Mouse (Mus musculus): ENCODE measurements around the gene C87436.
A peak's percentile ranks its signal among the peaks of the same experiment; 100 is the strongest.

The C87436 gene

GRCm38 (mm10) chr6:86438272-86439118 lies at the start of gene C87436:
TSS of gene C87436 (plus strand) at chr6:86438374.
- DNase-seq: peak; percentile 94 to 95

DNA sequence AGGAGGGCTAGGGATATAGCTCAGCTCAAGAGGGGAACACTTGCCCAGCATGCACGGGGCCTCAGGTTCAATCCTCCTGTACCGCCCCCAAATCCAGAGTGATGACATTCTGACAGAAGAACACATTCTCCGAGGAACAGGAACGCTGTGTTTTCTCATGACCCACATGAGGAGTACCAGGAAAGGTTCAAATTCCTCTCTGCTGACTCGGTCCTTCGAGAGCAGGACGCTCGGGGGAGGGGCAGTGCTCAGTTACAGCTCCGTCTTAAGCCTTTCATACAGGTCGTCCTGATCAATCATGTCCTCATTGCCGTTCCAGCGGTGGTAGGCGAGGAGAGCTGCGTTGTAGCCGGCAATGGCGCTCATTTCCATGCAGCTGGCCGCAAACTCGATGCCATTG lies 49.7 kb upstream of the C87436 start:
- DNase-seq: no peak

DNA sequence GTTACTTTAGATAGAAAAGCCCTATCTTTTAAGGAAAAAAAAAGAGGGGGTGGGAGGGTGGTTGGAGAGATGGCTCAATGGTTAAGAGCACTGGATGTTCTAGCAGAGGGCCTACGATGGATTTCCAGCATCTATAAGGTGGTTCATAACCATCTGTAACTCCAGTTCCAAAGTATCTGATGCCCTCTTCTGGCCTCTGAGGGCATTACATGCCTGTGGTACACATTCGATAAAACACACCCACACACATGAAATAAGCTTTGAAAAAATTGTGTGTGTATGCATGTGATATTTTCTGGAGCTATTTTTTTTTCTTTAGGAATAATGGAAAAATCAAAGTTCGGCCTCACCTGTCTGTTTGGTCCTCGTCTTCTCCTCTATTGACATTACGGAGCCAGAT lies 46.8 kb upstream of the C87436 start:
- no peak for DNase-seq

GRCm38 (mm10) chr6:86393187-86393586 lies 45.0 kb upstream of the C87436 start:
- no peak for DNase-seq

DNA sequence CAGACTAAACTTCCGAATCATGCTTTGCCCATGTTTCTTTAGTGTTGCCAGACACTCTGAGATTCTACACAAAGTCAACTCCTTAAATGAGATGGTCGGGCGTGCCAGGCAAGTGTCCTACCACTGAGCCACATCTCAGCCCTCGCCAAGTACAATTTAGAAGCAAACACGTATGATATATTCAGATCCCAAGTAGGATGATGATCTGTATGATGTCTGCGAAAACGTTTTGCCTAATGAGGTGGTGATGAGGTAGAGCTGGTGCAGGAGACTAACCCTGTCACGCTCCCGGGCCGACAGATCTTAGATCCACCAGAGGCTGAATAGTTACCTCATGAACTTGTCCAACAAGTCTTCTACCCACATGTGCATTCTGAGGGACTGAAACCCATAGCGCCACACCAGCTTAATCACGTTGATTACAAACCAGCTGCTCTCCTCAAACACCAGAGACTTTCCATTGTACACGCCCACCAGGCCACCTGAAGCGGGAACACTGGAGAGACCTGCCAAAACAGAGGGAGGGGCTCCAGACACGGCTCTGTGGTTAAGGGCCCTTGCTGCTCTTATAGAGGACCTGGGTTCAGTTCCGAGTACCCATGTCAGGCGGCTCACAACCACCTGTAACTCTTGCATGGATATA lies 44.0 kb upstream of the C87436 start:
- DNase-seq: no peak

- no peak for DNase-seq
These were observed 43.2 kb upstream of the C87436 start for GRCm38 (mm10) chr6:86395021-86395420.

DNA sequence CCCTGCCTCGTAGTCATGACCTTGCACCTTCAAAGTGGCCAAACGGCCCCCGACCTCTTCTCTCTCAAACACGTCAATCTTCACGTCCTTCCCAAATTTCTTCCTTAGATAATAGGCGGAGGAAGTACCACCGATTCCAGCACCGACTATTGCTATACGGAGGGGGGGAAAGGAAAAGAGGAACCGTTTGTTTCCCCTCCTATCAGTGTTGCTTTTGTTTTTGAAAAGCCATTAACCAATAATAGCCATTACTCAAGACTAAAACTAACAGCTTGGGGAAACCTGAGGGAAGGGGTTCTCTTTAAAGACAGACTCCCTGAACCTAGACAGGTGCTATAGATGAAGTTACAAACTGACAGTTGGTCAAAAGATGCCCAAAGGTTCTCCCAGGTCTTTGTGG lies 42.2 kb upstream of the C87436 start:
- no peak for DNase-seq

- DNase-seq: peak; percentile 86 to 89
These were observed 41.5 kb upstream of the C87436 start, which contains the start of gene Pcyox1 for GRCm38 (mm10) chr6:86396581-86397256. TSS of gene Pcyox1 (minus strand) at chr6:86397154.

GRCm38 (mm10) chr6:86397257-86397980 lies 40.8 kb upstream of the C87436 start:
- DNase-seq: no peak

DNA sequence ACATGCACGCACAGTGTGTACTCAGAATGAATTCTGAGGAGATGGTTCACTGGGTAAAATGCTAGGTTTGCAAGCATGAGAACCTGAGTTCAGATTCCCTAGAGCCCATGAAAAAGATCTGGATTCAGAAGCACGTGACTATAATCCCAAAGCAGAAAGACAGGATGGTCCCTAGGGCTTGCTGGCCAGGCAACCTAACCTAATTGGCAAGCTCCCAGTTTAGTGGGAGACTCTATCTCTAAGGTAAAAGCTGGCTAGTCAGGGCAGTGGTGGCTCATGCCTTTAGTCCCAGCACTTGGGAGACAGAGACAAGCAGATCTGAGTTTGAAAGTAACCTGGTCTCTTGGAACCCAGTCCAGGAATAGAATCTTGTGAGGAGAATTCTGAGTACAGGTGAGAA lies 39.2 kb upstream of the C87436 start:
- DNase-seq: no peak

- peak in 1 of 2 experiments; percentile 13 for DNase-seq
These were observed 38.2 kb upstream of the C87436 start for GRCm38 (mm10) chr6:86399995-86400394.

- DNase-seq: peak; percentile 84 to 88
These were observed 37.2 kb upstream of the C87436 start for GRCm38 (mm10) chr6:86400972-86401371.

GRCm38 (mm10) chr6:86402681-86403607 lies 35.2 kb upstream of the C87436 start:
- DNase-seq: no peak

DNA sequence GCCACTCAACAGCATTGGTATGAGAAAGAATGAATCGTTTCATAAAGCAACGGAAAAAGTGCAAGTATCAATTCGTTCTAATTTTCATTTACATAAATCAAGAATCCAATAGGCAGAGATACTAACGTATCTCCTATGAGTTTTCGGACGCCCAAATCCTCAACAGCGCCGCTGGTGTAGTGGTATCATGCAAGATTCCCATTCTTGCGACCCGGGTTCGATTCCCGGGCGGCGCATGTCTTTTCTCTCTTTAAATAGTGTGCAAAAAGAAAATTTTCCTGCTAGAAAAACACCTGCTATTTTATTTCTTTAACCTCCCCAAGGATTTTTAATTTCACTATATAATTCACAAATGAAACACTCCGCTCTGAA lies 34.5 kb upstream of the C87436 start:
- DNase-seq: peak in 1 of 2 experiments; percentile 83

DNA sequence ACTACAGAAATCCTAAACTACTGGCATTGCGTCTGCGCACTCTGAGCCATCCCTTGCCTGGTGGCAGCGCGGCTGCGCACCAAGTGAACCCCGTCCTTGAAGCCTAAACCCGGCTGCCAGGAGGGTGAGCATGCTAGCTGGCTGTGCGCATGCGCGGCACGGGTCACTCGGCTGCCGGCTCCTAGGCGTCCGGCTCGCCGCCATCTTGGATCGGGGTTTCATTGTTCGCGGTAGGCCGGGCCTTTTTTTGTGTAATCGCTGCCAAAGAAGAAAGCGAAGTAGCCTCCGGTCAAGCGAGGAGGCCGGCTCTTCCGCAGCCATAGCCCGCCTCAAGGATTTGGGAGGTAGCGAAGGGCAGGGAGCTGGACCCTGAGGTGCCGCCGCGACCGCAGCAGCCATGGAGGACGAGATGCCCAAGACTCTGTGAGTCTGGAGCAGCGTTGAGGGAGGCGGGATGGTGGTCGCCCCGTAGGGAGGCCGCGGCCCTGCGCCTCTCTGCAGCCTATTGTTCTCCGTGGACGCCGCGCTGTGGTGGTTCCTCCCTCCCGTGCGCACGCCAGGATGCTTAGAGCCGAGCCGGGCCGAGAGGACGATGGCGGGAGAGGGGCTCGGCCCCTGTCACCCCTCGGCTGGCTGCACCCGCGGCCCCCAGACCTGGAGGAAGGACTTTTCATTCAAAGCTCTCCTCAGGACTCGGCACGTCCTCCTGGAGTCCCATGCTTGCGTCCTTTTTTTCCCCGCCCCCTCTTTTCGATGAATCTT lies 33.9 kb upstream of the C87436 start, which contains the start of gene Tia1:
TSS of gene Tia1 (plus strand) at position 120 of the 762 bp plus-strand sequence.
- DNase-seq: peak; percentile 98

DNA sequence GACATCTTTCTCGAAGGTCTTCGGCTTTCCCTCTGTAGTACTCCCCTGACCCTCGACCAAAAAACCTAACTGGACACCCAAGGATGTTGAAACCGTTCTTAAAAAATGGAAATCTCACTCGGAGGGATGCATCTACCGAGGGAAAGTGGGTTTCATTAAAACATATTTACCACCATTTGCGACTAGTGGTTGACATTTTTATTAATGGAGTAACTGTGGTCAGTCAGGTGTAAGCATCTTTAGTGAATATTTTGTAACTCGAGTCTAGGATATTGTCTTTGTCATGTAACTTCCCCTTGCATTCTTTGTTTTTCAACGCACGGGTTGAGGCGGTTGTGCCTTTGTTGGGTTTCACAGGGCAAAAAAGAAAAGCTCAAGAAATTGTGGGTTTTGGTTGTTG lies 33.2 kb upstream of the C87436 start:
- DNase-seq: no peak

DNA sequence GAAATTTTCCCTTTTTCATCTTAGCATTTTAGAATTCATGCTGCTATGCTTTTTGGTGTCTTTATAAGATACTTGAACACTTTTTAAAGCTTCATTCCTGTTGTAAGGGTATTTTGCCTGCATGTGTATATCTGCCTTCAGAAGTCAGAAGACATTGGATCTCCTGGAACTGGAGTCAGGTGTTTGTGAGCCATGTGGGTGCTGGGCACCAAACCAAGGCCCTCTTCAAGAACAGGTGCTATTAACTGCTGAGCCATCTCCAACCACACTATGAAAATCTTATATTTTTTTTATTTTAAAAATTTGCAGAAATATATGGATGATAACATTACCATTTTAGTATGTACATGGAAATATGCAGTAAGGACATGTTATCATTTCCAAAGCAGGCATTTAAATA lies 31.9 kb upstream of the C87436 start:
- DNase-seq: no peak

DNA sequence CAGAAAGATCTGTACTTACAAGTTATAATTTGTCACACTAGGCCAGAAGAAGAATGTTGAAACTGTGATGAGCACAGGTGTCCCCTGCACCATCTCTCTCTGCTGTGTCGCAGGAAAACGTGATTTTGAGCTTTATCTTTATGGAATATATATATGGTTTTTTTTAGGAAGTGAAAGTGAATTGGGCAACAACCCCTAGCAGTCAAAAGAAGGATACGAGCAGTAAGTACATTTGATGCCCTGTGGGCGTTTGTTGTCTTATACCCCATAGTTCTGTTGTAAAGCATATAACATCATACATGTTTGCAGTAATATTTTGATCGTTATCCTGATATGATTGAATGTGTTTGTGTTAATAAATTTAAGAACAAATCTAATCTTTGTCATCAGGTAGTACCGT lies 19.5 kb upstream of the C87436 start:
- DNase-seq: no peak

DNA sequence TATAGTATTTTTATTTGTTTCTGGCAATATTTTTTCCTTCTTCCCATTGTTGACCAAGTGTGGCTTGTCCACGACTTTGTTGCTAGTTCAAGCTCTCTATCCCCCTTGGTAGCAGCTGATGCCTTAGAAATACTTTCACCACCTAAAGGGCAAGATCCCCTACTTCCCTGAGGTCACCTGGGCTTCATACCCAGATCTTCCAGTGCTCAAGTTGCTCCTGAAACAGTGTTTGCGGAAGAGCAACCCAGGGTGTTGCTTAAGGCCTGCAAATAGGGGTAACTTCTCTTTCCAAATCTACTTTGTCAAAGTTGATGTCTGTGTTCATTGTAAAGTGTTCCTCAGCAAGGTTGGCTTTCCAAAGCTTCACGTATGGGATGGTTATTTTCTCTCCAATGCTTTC lies 18.9 kb upstream of the C87436 start:
- no peak for DNase-seq

GRCm38 (mm10) chr6:86420491-86420890 lies 17.7 kb upstream of the C87436 start:
- DNase-seq: no peak

- no peak for DNase-seq
These were observed 11.8 kb upstream of the C87436 start, which contains the start of gene Gm44790 for GRCm38 (mm10) chr6:86426358-86426757. TSS of gene Gm44790 (plus strand) at chr6:86426658.

Measured in lung, adult 18-20 months (tissue).